Comparison of ENCODE assay signal across 8 mouse cellular contexts in genomic region chr9:64049471-64050380, GRCm38 (mm10). TPM values are rescaled to one million over a fixed set of nuclear protein-coding genes. Genes with fewer than 3 reads are reported as not detected.
DNase-seq lines count a peak whose midpoint lies in the region; ATAC-seq and TF ChIP-seq lines count a peak whose summit lies in the region.

No protein-coding gene starts in this region.

- peak; percentile 90 for ATAC-seq in embryonic facial prominence, embryonic 14.5 days (ENCODE audit: low read depth)
- ATAC-seq in liver, postnatal 0 days: peak; percentile 80
- ATAC-seq in neural tube, embryonic 12.5 days (ENCODE audit: low FRiP score, low read depth): no peak
- peak; percentile 81 for ATAC-seq in stomach, postnatal 0 days (ENCODE audit: low FRiP score, low TSS enrichment)

- peak overlapping the region; percentile 28 for H3K4me3 ChIP-seq in embryonic facial prominence, embryonic 14.5 days (ENCODE audit: low read depth, low read length)
- peak overlapping the region; percentile 58 for H3K4me3 ChIP-seq in heart, embryonic 10.5 days
- H3K4me3 ChIP-seq in liver, postnatal 0 days (ENCODE audit: low read depth, low read length): peak overlapping the region; percentile 44
- peak overlapping the region; percentile 31 for H3K4me3 ChIP-seq in neural tube, embryonic 12.5 days
- peak overlapping the region; percentile 42 for H3K4me3 ChIP-seq in stomach, postnatal 0 days (ENCODE audit: low read depth, low read length)

- H3K36me3 ChIP-seq in embryonic facial prominence, embryonic 14.5 days (ENCODE audit: control insufficient read depth, insufficient read depth, low read length): no peaks in the 10 kb centered on the region
- H3K36me3 ChIP-seq in heart, embryonic 10.5 days: no peaks in the 10 kb centered on the region
- H3K36me3 ChIP-seq in liver, postnatal 0 days (replicated peaks; ENCODE audit: insufficient read depth, low read length): no peaks in the 10 kb centered on the region
- no peaks in the 10 kb centered on the region for H3K36me3 ChIP-seq in neural tube, embryonic 12.5 days
- H3K36me3 ChIP-seq in stomach, postnatal 0 days (ENCODE audit: control insufficient read depth, insufficient read depth, low read length): no peaks in the 10 kb centered on the region

- peak overlapping the region; percentile 21 for H3K9ac ChIP-seq in embryonic facial prominence, embryonic 14.5 days (ENCODE audit: low read depth, low read length)
- peak overlapping the region; percentile 57 for H3K9ac ChIP-seq in liver, postnatal 0 days (replicated peaks)
- H3K9ac ChIP-seq in neural tube, embryonic 12.5 days: no peak overlapping the region; the same call in 1 of the 2 replicates
- H3K9ac ChIP-seq in stomach, postnatal 0 days (ENCODE audit: low read length): peak overlapping the region; percentile 24

- peak; percentile 89 for DNase-seq in CD4-positive, CD25-positive, alpha-beta regulatory T cell, adult 2 months (ENCODE audit: low read depth, low spot score)
- DNase-seq in adrenal gland, postnatal 25 days: peak; percentile 85
- peak; percentile 89 for DNase-seq in embryonic facial prominence, embryonic 14.5 days (ENCODE audit: low spot score)
- peak; percentile 97 for DNase-seq in heart, embryonic 10.5 days (ENCODE audit: low spot score)
- peak; percentile 85 for DNase-seq in kidney, adult 9 months
- peak; percentile 90 for DNase-seq in liver, postnatal 0 days
- peak; percentile 78 for DNase-seq in stomach, postnatal 0 days (ENCODE audit: low spot score)

- H3K27ac ChIP-seq in embryonic facial prominence, embryonic 14.5 days (replicated peaks; ENCODE audit: low read depth, low read length): peak overlapping the region; percentile 36
- H3K27ac ChIP-seq in heart, embryonic 10.5 days: peak overlapping the region; percentile 92
- H3K27ac ChIP-seq in liver, postnatal 0 days (ENCODE audit: low read depth): peak overlapping the region; percentile 95
- H3K27ac ChIP-seq in neural tube, embryonic 12.5 days: no peak overlapping the region
- H3K27ac ChIP-seq in stomach, postnatal 0 days (replicated peaks): peak overlapping the region; percentile 9

- TF ChIP-seq EP300 in liver, postnatal 0 days (IDR thresholded peaks at IDR 0.05; ENCODE audit: low read depth): 0 out of 2 replicates have a peak, but pooled peaks have one; percentile 7
- TF ChIP-seq EP300 in stomach, postnatal 0 days (optimal IDR thresholded peaks at IDR 0.05): no peak

- H3K4me1 ChIP-seq in embryonic facial prominence, embryonic 14.5 days (ENCODE audit: control insufficient read depth, insufficient read depth, low read length): peaks cover 17% of the 10 kb centered on the region
- peaks cover 89% of the 10 kb centered on the region for H3K4me1 ChIP-seq in heart, embryonic 10.5 days
- H3K4me1 ChIP-seq in liver, postnatal 0 days (ENCODE audit: insufficient read depth): peaks cover 62% of the 10 kb centered on the region
- peaks cover 19% of the 10 kb centered on the region for H3K4me1 ChIP-seq in neural tube, embryonic 12.5 days
- peaks cover 6% of the 10 kb centered on the region; the same call in 1 of the 2 replicates for H3K4me1 ChIP-seq in stomach, postnatal 0 days (replicated peaks; ENCODE audit: control insufficient read depth, insufficient read depth)

- H3K4me2 ChIP-seq in embryonic facial prominence, embryonic 14.5 days (ENCODE audit: low read depth, low read length): peak overlapping the region; percentile 61
- peak overlapping the region; percentile 70 for H3K4me2 ChIP-seq in liver, postnatal 0 days (ENCODE audit: low read depth, low read length)
- peak overlapping the region; percentile 68 for H3K4me2 ChIP-seq in neural tube, embryonic 12.5 days (replicated peaks)
- H3K4me2 ChIP-seq in stomach, postnatal 0 days (replicated peaks; ENCODE audit: low read depth): peak overlapping the region; percentile 68

- 11% methylated on average over 32 of the region's 32 CpGs for WGBS in embryonic facial prominence, embryonic 14.5 days
- 8% methylated on average over 32 of the region's 32 CpGs for WGBS in heart, embryonic 10.5 days
- 11% methylated on average over 32 of the region's 32 CpGs for WGBS in liver, postnatal 0 days (ENCODE audit: insufficient replicate concordance)
- 9% methylated on average over 32 of the region's 32 CpGs for WGBS in neural tube, embryonic 12.5 days
- WGBS in stomach, postnatal 0 days: 13% methylated on average over 32 of the region's 32 CpGs

- no peaks in the 10 kb centered on the region for H3K27me3 ChIP-seq in embryonic facial prominence, embryonic 14.5 days (replicated peaks; ENCODE audit: control insufficient read depth, insufficient read depth, low read length)
- no peaks in the 10 kb centered on the region for H3K27me3 ChIP-seq in heart, embryonic 10.5 days (ENCODE audit: insufficient read depth, poor library complexity, severe bottlenecking)
- no peaks in the 10 kb centered on the region for H3K27me3 ChIP-seq in liver, postnatal 0 days (ENCODE audit: insufficient read depth, low read length)
- 0 out of 2 replicates have a peak, but pooled peaks cover 3% of the 10 kb centered on the region for H3K27me3 ChIP-seq in neural tube, embryonic 12.5 days (replicated peaks)
- no peaks in the 10 kb centered on the region for H3K27me3 ChIP-seq in stomach, postnatal 0 days (ENCODE audit: control insufficient read depth, insufficient read depth, low read length)

- 0 out of 2 replicates have a peak, but pooled peaks have one; percentile 23 for TF ChIP-seq CTCF in liver, postnatal 0 days (IDR thresholded peaks at IDR 0.05; ENCODE audit: low read depth)
- no peak for TF ChIP-seq CTCF in stomach, postnatal 0 days (IDR thresholded peaks at IDR 0.05; ENCODE audit: low read depth)

- H3K9me3 ChIP-seq in embryonic facial prominence, embryonic 14.5 days (ENCODE audit: control insufficient read depth, low read length): no peaks in the 10 kb centered on the region
- no peaks in the 10 kb centered on the region for H3K9me3 ChIP-seq in heart, embryonic 10.5 days
- H3K9me3 ChIP-seq in liver, postnatal 0 days (ENCODE audit: low read length): no peaks in the 10 kb centered on the region
- H3K9me3 ChIP-seq in neural tube, embryonic 12.5 days: no peaks in the 10 kb centered on the region
- no peaks in the 10 kb centered on the region for H3K9me3 ChIP-seq in stomach, postnatal 0 days (ENCODE audit: control insufficient read depth, low read length)

RNA-seq across cellular contexts. Expression of gene Smad6, which starts 27.9 kb away (rescaled TPM):
- 12.9 and 13.6 TPM in 2 replicates for total RNA-seq in adrenal gland, postnatal 25 days (2021)
- 7.9 and 8.8 TPM in 2 replicates for polyA plus RNA-seq in embryonic facial prominence, embryonic 14.5 days (2014; fragmentation: Nextera tagmentation; extraction: Ambion mirVana)
- polyA plus RNA-seq in heart, embryonic 10.5 days (2016; fragmentation: Nextera tagmentation; extraction: Ambion mirVana): 29.4 and 47.2 TPM in 2 replicates
- polyA plus RNA-seq in liver, postnatal 0 days (2015; fragmentation: Nextera tagmentation; extraction: Ambion mirVana): 1.8 and 2.9 TPM in 2 replicates
- 11.0 and 11.1 TPM in 2 replicates for polyA plus RNA-seq in neural tube, embryonic 12.5 days (2016; fragmentation: Nextera tagmentation; extraction: Ambion mirVana)
- 6.0 and 7.3 TPM in 2 replicates for polyA plus RNA-seq in stomach, postnatal 0 days (2015; fragmentation: Nextera tagmentation; extraction: Ambion mirVana)
